Mouse (Mus musculus) T-helper 2 cell (primary cell): ENCODE results near the gene Trim32.

Source experiments
- in situ Hi-C: fragments of 300-600 bp; cut with MboI, MseI; formaldehyde crosslinking; loops from one replicate; pipeline ENCODE4 v1.15.1; 2025; ENCODE audit warnings: high pct_unique_total_duplicates

Gene Trim32

GRCm38 (mm10) chr4:65604504-65605150 is at the start of gene Trim32:
Gene Trim32, plus strand, starts transcription at chr4:65604986.
- in situ Hi-C loops: no loop called here

GRCm38 (mm10) chr4:65565493-65565892 is 39.3 kb upstream of the Trim32 start:
- in situ Hi-C loops: no loop called here

GRCm38 (mm10) chr4:65580254-65580653 is 24.5 kb upstream of the Trim32 start:
- in situ Hi-C loops: loop anchor here (25.0 kb wide), 1 partner anchor 1543 kb away; the partner anchor contains the start of gene Tnc

DNA sequence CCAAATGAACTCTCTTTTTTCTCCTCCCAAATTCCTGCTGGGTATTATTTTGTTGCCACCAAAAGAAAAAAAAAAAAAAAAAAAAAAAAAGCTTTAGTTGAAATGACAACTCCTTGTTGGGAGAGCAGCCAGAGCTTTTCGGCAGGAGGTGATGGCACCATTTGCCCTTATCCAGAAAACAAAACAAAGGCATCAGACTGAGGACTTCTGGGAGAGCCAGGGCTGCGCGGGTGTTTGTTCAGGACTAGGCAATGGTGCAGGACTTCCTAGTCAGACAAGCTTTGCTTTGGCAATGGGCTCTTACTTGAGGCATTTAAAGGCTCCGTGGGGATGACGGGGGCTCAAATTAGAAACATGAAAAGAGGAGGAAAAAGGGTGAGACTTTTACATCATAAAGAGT is 17.8 kb upstream of the Trim32 start:
- in situ Hi-C loops: loop anchor here (5.0 to 25.0 kb wide), 2 partner anchors 620 to 1550 kb away; partner anchors contain the start of gene Tnc

GRCm38 (mm10) chr4:65589780-65590179 is 15.0 kb upstream of the Trim32 start:
- in situ Hi-C loops: loop anchor here (5.0 to 25.0 kb wide), 2 partner anchors 618 to 1552 kb away; partner anchors contain the start of gene Tnc

DNA sequence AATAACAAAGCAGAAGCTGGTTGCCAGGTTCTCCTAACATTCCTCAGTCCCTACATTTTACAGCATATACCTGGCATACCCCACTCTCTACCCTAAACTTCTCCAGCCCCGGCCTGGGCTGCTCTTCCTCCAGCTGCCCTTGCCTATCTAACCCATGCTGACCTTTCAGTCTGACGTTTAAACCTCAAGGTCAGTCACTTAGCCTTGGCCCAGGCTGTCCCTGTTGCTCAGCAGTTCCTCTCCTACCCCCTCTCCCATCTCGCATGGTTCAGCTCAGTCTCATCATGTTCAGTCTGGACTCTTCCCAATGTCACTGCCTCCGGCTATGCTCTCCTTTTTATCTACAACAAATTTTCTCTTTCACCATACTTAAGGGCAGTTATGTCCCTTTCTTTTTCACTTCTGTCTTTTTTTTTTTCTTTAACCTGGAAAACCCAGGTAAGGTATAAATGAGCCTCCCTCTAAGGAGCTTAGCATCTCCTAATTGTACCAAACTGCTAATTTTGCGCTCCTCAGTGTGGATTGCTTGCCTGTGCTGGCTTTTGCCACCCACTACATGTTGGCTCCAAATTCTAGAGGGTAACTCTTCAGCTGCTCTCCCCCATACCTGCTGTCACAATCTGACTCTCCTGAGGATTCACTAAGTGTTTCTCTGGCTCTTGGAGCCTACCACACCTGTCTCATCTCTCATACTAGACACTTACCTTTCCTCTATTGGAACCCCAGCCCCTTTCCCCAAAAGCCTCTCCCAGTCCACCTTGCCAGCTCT is 10.0 kb upstream of the Trim32 start:
- in situ Hi-C loops: loop anchor here (25.0 kb wide), 1 partner anchor 1557 kb away; the partner anchor contains the start of gene Tnc

DNA sequence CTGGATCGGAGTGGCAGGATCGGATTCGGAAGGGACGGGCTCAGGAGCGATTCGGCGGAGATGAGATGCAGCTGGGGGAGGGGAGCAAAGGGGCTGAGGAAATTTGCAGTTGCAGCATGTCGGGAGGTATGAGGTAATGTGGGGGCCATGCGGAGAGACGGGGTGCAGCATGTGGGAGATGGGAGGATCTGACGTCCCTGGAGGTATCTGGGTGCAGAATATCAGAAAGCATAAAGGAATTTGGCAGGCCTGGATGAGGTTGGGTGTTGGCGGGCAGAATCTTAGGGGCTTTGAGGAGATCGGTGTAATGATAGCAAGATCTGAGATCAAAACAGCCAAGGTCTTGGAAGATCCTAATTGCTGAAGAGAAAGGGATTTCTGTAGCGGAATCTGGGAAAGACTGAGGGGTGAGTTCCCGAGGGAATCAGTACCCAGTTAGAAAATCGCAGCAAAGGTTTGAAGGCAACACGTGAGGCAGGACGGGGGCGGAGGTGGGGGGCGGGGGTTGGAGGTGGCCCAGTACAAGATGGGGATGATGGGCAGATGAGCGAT is 441 bp downstream of the Trim32 start:
- in situ Hi-C loops: no loop called here

GRCm38 (mm10) chr4:65607184-65607631 is 2.4 kb downstream of the Trim32 start:
- in situ Hi-C loops: no loop called here

- in situ Hi-C loops: no loop called here
These were observed 3.3 kb downstream of the Trim32 start for GRCm38 (mm10) chr4:65608112-65608511.

GRCm38 (mm10) chr4:65610329-65610728 is 5.5 kb downstream of the Trim32 start:
- in situ Hi-C loops: no loop called here

DNA sequence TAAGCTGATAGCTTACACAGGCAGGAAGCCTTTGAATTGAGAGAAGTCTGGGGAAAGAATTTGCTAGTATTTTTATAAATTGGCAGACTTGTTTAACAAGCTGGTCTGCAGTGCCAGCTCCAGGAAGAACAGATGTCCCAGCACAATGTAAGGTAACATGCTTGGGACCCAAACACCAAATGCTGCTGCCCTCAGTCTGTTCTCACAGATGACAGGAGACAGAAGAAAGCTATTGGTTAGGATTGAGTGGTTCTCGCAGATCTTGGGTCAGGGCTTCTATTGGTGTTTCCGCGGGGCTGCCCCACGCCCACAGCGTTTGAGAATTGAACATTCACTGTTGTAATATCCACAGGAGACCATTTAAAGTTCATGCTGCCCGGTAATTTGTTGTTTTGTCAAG is 6.1 kb downstream of the Trim32 start:
- in situ Hi-C loops: no loop called here

- in situ Hi-C loops: no loop called here
These were observed 8.3 kb downstream of the Trim32 start for GRCm38 (mm10) chr4:65613135-65613534.

DNA sequence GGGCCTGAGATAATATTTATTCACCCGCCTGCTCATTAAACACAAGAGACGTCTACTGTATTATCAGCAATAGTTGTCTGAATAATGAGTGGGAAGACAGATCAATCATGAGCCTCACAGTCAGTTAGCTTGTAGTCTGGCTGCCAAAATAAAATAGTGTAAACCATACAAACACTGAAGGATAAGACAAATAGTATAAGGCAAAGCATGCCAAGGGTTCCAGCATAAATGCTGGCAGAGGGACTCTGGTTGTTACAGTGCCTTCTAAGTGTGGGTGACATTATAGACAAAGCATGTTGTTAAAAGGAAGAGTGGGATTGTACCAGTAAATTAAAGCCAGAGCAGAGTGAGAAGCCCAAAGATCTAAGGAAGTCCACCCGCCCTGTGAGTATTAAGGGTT is 15.3 kb downstream of the Trim32 start:
- in situ Hi-C loops: no loop called here

GRCm38 (mm10) chr4:65638231-65638630 is 33.4 kb downstream of the Trim32 start:
- in situ Hi-C loops: no loop called here

DNA sequence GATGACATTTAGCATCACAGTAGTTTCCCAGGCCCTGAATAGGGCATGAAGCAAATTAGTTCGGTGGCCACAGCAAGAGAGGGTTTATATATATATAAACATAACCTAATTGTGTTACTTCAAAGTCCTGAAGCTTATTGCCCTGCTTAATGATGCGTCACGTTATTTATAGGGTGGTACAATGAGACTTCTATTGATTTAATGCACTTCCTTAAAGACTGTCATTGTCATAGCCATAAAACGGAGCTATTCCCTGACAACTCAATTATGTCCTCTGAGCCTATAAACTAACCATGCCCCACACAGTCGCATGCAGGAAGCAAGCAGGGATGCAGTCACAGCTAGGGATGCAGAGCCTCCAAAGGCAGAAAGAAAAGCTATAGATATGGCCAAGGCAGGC is 37.8 kb downstream of the Trim32 start:
- in situ Hi-C loops: no loop called here

DNA sequence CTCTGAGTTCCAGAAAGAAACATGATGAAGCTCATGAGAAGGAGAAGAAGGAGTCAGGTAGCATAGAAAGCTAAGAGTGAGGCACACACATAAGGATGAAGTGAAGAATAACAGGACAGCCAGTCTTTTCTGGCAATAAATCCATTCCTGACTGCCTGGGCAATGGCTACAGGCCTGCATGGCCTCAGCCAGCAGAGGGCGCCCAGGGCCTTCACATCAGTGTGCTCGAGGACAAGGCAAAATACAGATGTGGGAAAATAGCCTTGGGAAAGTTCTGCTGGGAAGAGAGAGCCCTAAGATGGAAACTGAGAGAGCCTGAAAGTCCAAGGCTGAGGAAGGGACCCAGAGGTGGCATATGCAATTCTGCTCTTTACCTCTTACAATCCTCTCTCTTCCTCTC is 49.9 kb downstream of the Trim32 start:
- in situ Hi-C loops: no loop called here

GRCm38 (mm10) chr4:65663176-65663575 is 58.4 kb downstream of the Trim32 start:
- in situ Hi-C loops: no loop called here
